ENCODE assay signal across 8 mouse cellular contexts in genomic region chr5:114773211-114773710, GRCm38 (mm10). TPM values are rescaled to one million over a fixed set of nuclear protein-coding genes. Genes with fewer than 3 reads are reported as not detected.
A peak's percentile ranks its signal among the peaks of the same experiment; 100 is the strongest.
DNase-seq lines count a peak whose midpoint lies in the region; ATAC-seq and TF ChIP-seq lines count a peak whose summit lies in the region.

No protein-coding gene starts in this region.

- peak overlapping the region; percentile 93 for H3K27ac ChIP-seq in embryonic facial prominence, embryonic 14.5 days (replicated peaks; ENCODE audit: low read depth, low read length)
- peak overlapping the region; percentile 99 for H3K27ac ChIP-seq in heart, adult 2 months
- H3K27ac ChIP-seq in limb, embryonic 13.5 days, result peak overlapping the region; percentile 91
- H3K27ac ChIP-seq in midbrain, embryonic 16.5 days (ENCODE audit: low read length), result peak overlapping the region; percentile 97

- peak; percentile 89; the same call in 1 of the 2 replicates for TF ChIP-seq EP300 in heart, adult 2 months (IDR thresholded peaks at IDR 0.05; ENCODE audit: insufficient read depth, low read depth, low read length)

- H3K4me2 ChIP-seq in embryonic facial prominence, embryonic 14.5 days (ENCODE audit: low read depth, low read length), result peak overlapping the region; percentile 89
- peak overlapping the region; percentile 93 for H3K4me2 ChIP-seq in limb, embryonic 13.5 days (replicated peaks)
- H3K4me2 ChIP-seq in midbrain, embryonic 16.5 days (ENCODE audit: low read length), result peak overlapping the region; percentile 97

- no peaks in the 10 kb centered on the region for H3K36me3 ChIP-seq in embryonic facial prominence, embryonic 14.5 days (ENCODE audit: control insufficient read depth, insufficient read depth, low read length)
- no peaks in the 10 kb centered on the region; the same call in 1 of the 2 replicates for H3K36me3 ChIP-seq in heart, adult 2 months (ENCODE audit: control insufficient read depth, insufficient read depth, low read length)
- H3K36me3 ChIP-seq in limb, embryonic 13.5 days, result no peaks in the 10 kb centered on the region
- H3K36me3 ChIP-seq in midbrain, embryonic 16.5 days (ENCODE audit: control insufficient read depth, insufficient read depth, low read length), result no peaks in the 10 kb centered on the region

- H3K4me1 ChIP-seq in embryonic facial prominence, embryonic 14.5 days (ENCODE audit: control insufficient read depth, insufficient read depth, low read length), result peaks cover 10% of the 10 kb centered on the region
- peaks cover 14% of the 10 kb centered on the region for H3K4me1 ChIP-seq in heart, adult 2 months (ENCODE audit: control insufficient read depth, insufficient read depth, low read length)
- H3K4me1 ChIP-seq in limb, embryonic 13.5 days, result peaks cover 33% of the 10 kb centered on the region
- H3K4me1 ChIP-seq in midbrain, embryonic 16.5 days (ENCODE audit: control insufficient read depth, insufficient read depth, low read length), result peaks cover 38% of the 10 kb centered on the region

- H3K79me2 ChIP-seq in heart, adult 2 months (replicated peaks; ENCODE audit: control insufficient read depth, insufficient read depth, low read length), result peaks cover 14% of the 10 kb centered on the region

- TF ChIP-seq CTCF in heart, adult 2 months (IDR thresholded peaks at IDR 0.05), result no peak

- peak; percentile 82 for TF ChIP-seq POLR2A in heart, adult 2 months (IDR thresholded peaks at IDR 0.05; ENCODE audit: insufficient read depth, low read depth, low read length)

- H3K4me3 ChIP-seq in embryonic facial prominence, embryonic 14.5 days (ENCODE audit: low read depth, low read length), result peak overlapping the region; percentile 97
- peak overlapping the region; percentile 86 for H3K4me3 ChIP-seq in heart, adult 2 months
- peak overlapping the region; percentile 100 for H3K4me3 ChIP-seq in limb, embryonic 13.5 days
- peak overlapping the region; percentile 81 for H3K4me3 ChIP-seq in midbrain, embryonic 16.5 days (ENCODE audit: low read depth, low read length)

- intact Hi-C loops in heart, adult 2 months (cut with DNase I), result loop anchor here (5.0 kb wide), 1 partner anchor 36 kb away; no protein-coding TSS in a partner anchor

- H3K9ac ChIP-seq in embryonic facial prominence, embryonic 14.5 days (ENCODE audit: low read depth, low read length), result peak overlapping the region; percentile 95
- H3K9ac ChIP-seq in heart, adult 2 months (ENCODE audit: low read depth, low read length), result peak overlapping the region; percentile 99
- peak overlapping the region; percentile 95 for H3K9ac ChIP-seq in limb, embryonic 13.5 days
- peak overlapping the region; percentile 94 for H3K9ac ChIP-seq in midbrain, embryonic 16.5 days (ENCODE audit: low read depth, low read length)

- no peaks in the 10 kb centered on the region for H3K9me3 ChIP-seq in embryonic facial prominence, embryonic 14.5 days (ENCODE audit: control insufficient read depth, low read length)
- no peaks in the 10 kb centered on the region for H3K9me3 ChIP-seq in limb, embryonic 13.5 days
- no peaks in the 10 kb centered on the region for H3K9me3 ChIP-seq in midbrain, embryonic 16.5 days (replicated peaks; ENCODE audit: control insufficient read depth, low read length, poor library complexity, severe bottlenecking)

- no peaks in the 10 kb centered on the region for H3K27me3 ChIP-seq in embryonic facial prominence, embryonic 14.5 days (replicated peaks; ENCODE audit: control insufficient read depth, insufficient read depth, low read length)
- no peaks in the 10 kb centered on the region for H3K27me3 ChIP-seq in heart, adult 2 months (ENCODE audit: control insufficient read depth, insufficient read depth, low read length)
- no peaks in the 10 kb centered on the region for H3K27me3 ChIP-seq in limb, embryonic 13.5 days
- H3K27me3 ChIP-seq in midbrain, embryonic 16.5 days (ENCODE audit: control insufficient read depth, insufficient read depth, low read depth, low read length), result no peaks in the 10 kb centered on the region

- DNase-seq in 3T3-L1 (ENCODE audit: low read depth, low spot score), result peak; percentile 98
- DNase-seq in adrenal gland, postnatal 4 days (ENCODE audit: low spot score in 2 of 2), result peak; percentile 92 to 96
- peak; percentile 98 for DNase-seq in embryonic facial prominence, embryonic 14.5 days (ENCODE audit: low spot score)
- peak; percentile 98 to 99 for DNase-seq in heart, adult 2 months
- peak; percentile 96 for DNase-seq in kidney, adult 8-10 months
- DNase-seq in spleen, postnatal 10 days (ENCODE audit: low spot score in 2 of 2), result peak; percentile 93 to 98

- WGBS in embryonic facial prominence, embryonic 14.5 days, result 0% methylated on average over 19 of the region's 52 CpGs
- under 1% methylated on average over 52 of the region's 52 CpGs for WGBS in heart, adult 2 months
- WGBS in limb, embryonic 13.5 days, result 0% methylated on average over 47 of the region's 52 CpGs
- WGBS in midbrain, embryonic 16.5 days, result under 1% methylated on average over 41 of the region's 52 CpGs

- ATAC-seq in embryonic facial prominence, embryonic 14.5 days (ENCODE audit: low read depth), result peak; percentile 84
- peak; percentile 81 for ATAC-seq in limb, embryonic 13.5 days (ENCODE audit: low FRiP score, low read depth)
- peak; percentile 79 for ATAC-seq in midbrain, embryonic 16.5 days

RNA-seq across cellular contexts. Expression of gene Ankrd13a, which starts 1.2 kb away (rescaled TPM):
- total RNA-seq in adrenal gland, postnatal 4 days (2021), result 100 to 1,000 TPM; 105 to 111 TPM
- polyA plus RNA-seq in embryonic facial prominence, embryonic 14.5 days (2014; fragmentation: Nextera tagmentation; extraction: Ambion mirVana), result 61.4 and 65.4 TPM in 2 replicates
- 10 to 100 TPM; 31.4 to 32.9 TPM for total RNA-seq in heart, adult 2 months (2021)
- polyA plus RNA-seq in heart, adult 2 months (2012; rRNA removed), result 21.3 and 32.2 TPM in 2 replicates
- polyA plus RNA-seq in limb, embryonic 13.5 days (2015; fragmentation: Nextera tagmentation; extraction: Ambion mirVana), result 38.6 and 40.2 TPM in 2 replicates
- 24.3 and 29.0 TPM in 2 replicates for polyA plus RNA-seq in midbrain, embryonic 16.5 days (2015; fragmentation: Nextera tagmentation; extraction: Ambion mirVana)

RNA-seq across cellular contexts. Expression of gene Git2, which starts 2.1 kb away (rescaled TPM):
- 10 to 100 TPM; 56.2 to 59.5 TPM for total RNA-seq in adrenal gland, postnatal 4 days (2021)
- polyA plus RNA-seq in embryonic facial prominence, embryonic 14.5 days (2014; fragmentation: Nextera tagmentation; extraction: Ambion mirVana), result 40.1 and 42.0 TPM in 2 replicates
- total RNA-seq in heart, adult 2 months (2021), result 10 to 100 TPM; 27.6 to 28.7 TPM
- 32.6 and 35.3 TPM in 2 replicates for polyA plus RNA-seq in heart, adult 2 months (2012; rRNA removed)
- 46.9 and 52.5 TPM in 2 replicates for polyA plus RNA-seq in limb, embryonic 13.5 days (2015; fragmentation: Nextera tagmentation; extraction: Ambion mirVana)
- 48.4 and 54.1 TPM in 2 replicates for polyA plus RNA-seq in midbrain, embryonic 16.5 days (2015; fragmentation: Nextera tagmentation; extraction: Ambion mirVana)

RNA-seq across cellular contexts. Expression of gene 1500011B03Rik, which starts 50.0 kb away (rescaled TPM):
- total RNA-seq in adrenal gland, postnatal 4 days (2021), result 10 to 100 TPM; 88.4 to 91.9 TPM
- 97.9 and 99.8 TPM in 2 replicates for polyA plus RNA-seq in embryonic facial prominence, embryonic 14.5 days (2014; fragmentation: Nextera tagmentation; extraction: Ambion mirVana)
- 1 to 10 TPM; 3.2 to 4.9 TPM for total RNA-seq in heart, adult 2 months (2021)
- 4.3 and 7.4 TPM in 2 replicates for polyA plus RNA-seq in heart, adult 2 months (2012; rRNA removed)
- 93.9 and 98.0 TPM in 2 replicates for polyA plus RNA-seq in limb, embryonic 13.5 days (2015; fragmentation: Nextera tagmentation; extraction: Ambion mirVana)
- 272 and 306 TPM in 2 replicates for polyA plus RNA-seq in midbrain, embryonic 16.5 days (2015; fragmentation: Nextera tagmentation; extraction: Ambion mirVana)

Comparison
In these comparisons a context has a peak if more than half of its experiments do, and no peak if none do; other contexts are left out.
1. Peak in every context shown above with its lines: DNase-seq, ATAC-seq, H3K4me3 ChIP-seq and H3K27ac ChIP-seq.
2. RNA of gene 1500011B03Rik, which starts 50.0 kb away (polyA plus RNA-seq): 272 to 306 TPM in midbrain, embryonic 16.5 days, 97.9 to 99.8 TPM in embryonic facial prominence, embryonic 14.5 days and 93.9 to 98.0 TPM in limb, embryonic 13.5 days; 4.3 to 7.4 TPM in heart, adult 2 months; every median in the first group is over 10 times any median in the second.